Mouse (Mus musculus) heart, postnatal 25 days (tissue): ENCODE results near the gene Csnk1e. TPM values are rescaled to one million over a fixed set of nuclear protein-coding genes. Genes with fewer than 3 reads are reported as not detected.
A peak's percentile ranks its signal among the peaks of the same experiment; 100 is the strongest.

ENCODE experiments used
- DNase-seq: peaks from one replicate; pipeline ENCODE4 v3.0.0; 2022; ENCODE audit warnings: low spot score
- intact Hi-C: fragments of 180-260 bp; cut with DNase I; formaldehyde crosslinking; loops from one replicate; pipeline ENCODE4 v1.15.1; 2025
- total RNA-seq, 2 experiments: library from RNA; stranded (reverse); gene quantifications; 2 replicates each; pipeline ENCODE4 v1.2.3; 2021

The Csnk1e gene
- total RNA-seq, 2 experiments from 2014 or later = 48.4 to 54.0 TPM

DNA sequence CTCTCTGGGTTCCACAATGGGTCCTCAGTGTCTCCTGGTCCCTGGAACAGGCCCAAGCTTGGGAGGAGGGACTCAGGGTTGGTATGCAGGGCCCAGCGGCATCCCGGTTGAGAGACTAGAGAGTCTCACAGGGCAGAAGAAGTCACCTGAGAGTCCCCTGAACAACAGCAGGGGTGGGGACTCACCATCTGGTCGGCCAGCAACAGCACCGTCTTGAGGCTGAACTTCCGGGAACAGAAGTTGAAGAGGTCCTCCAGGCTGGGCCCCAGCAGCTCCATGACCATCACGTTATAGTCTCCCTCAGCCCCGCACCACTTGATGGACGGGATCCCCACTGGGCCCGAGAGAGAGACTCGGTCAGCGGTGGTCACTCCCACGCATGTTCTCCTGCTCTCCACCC, 25.8 kb downstream of the Csnk1e start:
- intact Hi-C loops = loop anchor here (5.0 kb wide), 1 partner anchor 38 kb away; no protein-coding TSS in a partner anchor
- no peak for DNase-seq

DNA sequence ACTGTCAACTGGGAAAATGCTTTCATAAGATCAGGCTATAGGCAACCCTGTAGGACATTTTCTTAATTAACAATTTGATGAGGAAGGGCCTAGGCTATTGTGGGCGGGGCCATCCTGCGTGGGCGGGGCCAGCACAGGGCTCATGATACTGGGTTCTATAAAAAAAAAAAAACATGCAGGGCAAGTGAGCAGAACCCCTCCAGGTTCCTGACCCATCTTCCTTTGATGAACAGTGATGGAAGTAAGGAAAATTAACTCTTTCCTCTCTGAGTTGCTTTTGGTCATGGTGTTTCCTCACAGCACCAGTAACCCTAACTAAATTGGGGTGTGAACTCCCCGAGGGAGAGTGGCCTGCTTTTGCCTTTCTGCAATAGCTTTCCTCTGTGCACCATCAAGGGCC, 26.8 kb downstream of the Csnk1e start:
- DNase-seq = no peak
- intact Hi-C loops = loop anchor here (5.0 kb wide), 1 partner anchor 39 kb away; no protein-coding TSS in a partner anchor

DNA sequence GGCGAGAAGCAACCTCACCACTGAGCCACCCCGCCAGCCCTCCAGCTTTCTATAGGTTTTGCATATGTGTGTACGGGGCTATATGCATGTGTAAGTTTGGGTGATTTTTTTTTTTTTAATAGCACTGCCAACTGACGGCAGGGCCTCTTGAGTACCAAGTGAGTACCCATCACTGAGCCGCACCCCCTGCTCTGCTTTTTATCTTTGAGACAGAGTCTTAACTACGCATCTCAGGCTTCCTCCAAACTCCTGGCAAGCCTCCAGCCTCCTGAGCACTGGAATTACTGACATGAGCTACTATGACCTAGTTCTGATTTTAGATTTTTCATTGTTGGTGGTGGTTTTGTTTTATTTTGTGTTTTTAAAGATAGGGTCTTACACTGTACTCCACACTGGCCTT, 27.9 kb downstream of the Csnk1e start:
- no peak for DNase-seq
- intact Hi-C loops = loop anchor here (5.0 kb wide), 1 partner anchor 40 kb away; no protein-coding TSS in a partner anchor

DNA sequence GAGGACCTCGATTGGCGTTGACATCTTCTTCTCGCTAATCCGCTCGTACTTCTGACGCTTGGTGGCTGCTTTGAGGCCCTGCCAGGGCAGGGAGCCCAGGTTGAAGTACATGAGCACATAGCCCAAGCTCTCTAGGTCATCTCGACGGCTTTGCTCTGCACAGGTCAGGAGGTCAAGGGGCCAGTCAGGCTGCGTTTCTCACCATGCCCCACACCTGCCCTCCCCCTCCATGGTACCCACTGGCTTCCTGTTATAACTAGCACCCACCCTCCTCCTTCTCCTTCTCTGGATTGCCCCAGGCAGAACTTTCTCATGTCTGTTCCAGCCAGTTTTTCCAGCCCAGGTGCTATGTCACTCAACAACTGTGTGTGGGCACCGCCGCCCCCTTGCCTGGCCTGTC, 29.9 kb downstream of the Csnk1e start:
- intact Hi-C loops = loop anchor here (5.0 kb wide), 1 partner anchor 42 kb away; no protein-coding TSS in a partner anchor

DNA sequence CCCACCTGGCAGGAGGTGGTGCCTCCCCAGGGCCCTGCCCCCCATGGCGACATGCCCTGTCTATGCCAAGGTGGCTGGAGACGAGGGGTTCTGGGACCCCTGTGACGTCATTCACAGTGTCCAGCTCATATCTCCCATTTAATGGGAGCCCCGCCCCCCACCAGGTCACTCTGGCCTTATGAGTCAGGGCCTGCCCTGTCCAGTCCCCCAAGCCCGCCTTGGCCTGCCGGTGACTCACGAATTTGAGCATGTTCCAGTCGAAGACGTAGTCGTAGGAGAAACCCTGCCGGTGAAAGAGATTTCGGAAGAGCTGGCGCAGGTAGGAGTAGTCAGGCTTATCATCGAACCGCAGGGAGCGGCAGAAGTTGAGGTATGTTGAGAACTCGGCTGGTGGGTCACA, 30.8 kb downstream of the Csnk1e start:
- no peak for DNase-seq
- intact Hi-C loops = loop anchor here (5.0 kb wide), 1 partner anchor 43 kb away; no protein-coding TSS in a partner anchor

More for the DNA sequence above, 29.9 kb downstream of the Csnk1e start:
- DNase-seq = no peak

DNA sequence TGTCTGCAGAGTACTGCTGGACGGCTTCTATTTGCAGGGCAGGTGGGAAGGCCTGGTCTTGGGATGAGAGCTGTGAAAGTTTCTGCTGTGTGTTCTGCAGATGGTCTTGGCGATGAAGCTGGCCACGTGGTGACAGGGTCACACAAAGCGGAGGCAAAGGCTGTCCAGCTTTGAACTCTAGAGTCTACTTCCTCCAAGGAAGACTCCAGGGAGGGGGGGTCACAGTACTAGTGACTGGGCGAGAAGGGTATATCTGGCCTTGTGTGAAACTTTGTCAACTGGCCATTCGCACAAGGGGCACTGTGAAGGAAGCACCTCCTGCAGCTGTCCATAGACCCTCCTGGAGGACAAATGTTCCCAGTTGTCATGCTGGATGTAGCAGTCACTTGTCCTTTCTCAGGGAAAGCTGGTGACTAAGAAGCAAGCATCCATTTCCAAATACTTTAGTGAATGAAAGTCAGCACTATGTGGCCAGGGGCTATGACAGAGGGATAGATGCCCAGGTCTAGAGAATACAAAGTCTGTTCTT, 32.6 kb downstream of the Csnk1e start:
- DNase-seq = no peak
- intact Hi-C loops = no loop called here

DNA sequence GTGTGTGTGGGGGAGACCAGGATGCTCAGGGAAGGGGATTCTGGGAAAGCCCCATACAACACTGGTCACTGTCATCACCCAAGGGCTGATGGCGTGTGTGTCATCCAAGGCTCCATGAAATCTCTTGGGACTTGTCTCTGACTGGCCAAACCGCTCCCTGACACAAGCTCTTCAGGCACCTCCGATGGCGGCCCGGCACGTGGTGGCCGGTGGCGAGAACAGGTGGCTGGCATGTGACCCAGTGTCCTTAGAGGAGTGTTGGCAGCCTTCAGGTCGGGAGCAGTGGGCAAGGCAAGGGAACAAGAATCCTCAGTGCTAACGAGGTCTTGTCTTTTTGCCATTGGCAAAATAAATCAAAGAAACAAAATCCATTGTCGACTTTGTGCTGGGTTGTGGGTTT, 36.7 kb downstream of the Csnk1e start:
- intact Hi-C loops = no loop called here

DNA sequence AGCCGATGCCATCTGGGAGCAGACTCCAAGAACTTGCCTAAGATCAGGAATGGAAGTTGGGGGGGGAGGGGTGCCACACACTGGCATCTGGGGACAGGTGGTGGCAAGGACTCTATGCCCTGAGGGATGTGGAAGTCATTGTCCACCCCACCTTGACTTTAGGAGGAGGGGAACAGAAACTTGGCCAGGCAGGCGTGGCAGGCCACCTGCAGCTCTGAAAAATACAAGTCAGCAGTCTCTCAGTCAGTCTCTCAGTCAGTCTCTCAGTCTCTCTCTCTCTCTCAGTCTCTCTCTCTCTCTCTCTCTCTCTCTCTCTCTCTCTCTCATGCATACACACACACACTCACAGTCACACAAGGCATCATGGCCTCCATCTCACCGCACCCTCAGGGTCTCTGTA, 37.1 kb downstream of the Csnk1e start:
- intact Hi-C loops = no loop called here
- DNase-seq = no peak

More for the DNA sequence above, 36.7 kb downstream of the Csnk1e start:
- DNase-seq = no peak

DNA sequence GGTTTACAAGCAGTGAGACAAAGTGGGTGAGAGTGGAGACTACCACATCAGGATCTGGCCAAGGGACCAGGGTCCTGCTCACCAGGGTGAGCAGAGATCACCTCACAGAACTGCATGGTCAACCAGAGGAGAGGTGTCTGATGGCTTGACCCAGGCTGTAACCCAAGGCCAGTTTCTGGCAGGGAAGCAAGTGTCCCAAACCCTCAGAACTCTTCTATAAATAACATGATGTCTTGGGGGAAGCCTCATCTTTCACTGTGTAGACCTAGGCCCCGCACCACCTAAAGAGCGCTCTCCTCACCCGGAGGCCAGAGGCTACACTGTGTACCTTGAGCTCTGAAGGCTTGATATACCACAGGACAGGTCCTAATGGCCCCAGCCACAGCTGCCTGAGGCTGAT, 38.0 kb downstream of the Csnk1e start:
- intact Hi-C loops = no loop called here
- no peak for DNase-seq

DNA sequence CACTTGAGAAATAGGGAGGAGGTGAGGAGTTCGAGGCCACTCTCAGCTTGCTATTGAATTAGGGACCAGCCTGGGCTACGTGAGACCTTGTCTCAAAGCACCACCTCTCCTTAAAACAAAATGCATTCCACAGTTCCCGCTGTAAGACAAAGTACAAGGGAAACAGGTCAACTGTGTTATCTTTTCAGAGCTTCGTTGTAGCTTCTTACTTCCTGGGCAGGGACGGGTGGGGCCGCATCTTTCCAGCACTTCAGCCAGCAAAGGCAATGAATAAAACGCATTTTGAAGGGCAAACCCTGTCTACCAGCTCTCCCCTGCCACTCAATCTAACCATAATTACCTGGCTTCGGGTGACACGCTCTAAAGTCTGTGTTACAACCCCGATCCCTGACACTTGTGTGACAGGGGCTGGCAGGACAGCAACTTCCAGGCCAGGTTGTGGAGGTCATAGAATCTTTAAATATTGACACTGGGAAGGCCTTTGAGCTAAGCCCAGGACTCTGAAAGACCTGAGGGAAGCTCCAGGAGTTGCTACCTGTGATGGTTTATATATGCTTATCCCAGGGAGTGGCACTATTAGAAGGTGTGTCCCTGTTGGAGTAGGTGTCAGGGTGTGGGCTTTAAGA, 38.8 kb downstream of the Csnk1e start:
- intact Hi-C loops = no loop called here
- DNase-seq = no peak

DNA sequence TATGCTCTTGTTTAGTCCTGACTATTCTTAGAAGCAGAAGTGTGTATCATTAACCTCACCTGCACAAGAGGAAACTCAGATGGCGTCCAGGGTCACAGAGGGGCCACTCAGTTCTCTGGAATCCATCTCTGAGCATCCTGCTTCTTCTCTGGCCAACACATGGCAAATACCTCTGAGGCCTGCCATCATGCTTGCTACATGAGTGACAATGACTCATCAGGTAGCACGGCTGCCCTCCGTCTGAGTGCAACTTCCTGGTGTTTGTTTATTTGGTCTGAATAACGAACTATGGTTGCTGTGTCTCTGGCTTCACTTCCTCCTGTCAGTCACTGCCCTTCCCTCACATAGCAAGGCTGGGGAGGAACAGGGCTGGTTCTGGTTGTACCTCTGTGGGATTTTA, 40.9 kb downstream of the Csnk1e start:
- intact Hi-C loops = no loop called here
- DNase-seq = no peak

DNA sequence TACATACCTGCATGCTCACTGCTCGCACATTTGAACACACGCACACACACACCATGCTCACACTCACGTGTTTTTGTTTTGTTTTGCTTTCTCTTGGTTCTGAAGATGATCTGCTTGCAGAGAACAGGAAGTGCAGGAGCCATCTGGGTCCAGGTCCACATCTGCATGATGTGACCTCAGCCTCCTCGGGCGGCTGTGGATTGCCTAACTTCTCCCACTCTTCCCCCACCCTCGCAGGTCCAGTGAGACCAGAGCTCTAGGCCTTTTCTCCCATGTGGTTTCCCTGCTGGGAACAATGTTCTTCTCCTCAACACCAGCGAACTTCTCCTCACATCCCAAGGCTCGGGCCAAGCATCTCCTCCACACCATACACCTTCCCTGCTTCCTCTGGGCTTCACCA, 41.6 kb downstream of the Csnk1e start:
- no peak for DNase-seq
- intact Hi-C loops = loop anchor here (2.0 kb wide), 1 partner anchor 51 kb away; no protein-coding TSS in a partner anchor

DNA sequence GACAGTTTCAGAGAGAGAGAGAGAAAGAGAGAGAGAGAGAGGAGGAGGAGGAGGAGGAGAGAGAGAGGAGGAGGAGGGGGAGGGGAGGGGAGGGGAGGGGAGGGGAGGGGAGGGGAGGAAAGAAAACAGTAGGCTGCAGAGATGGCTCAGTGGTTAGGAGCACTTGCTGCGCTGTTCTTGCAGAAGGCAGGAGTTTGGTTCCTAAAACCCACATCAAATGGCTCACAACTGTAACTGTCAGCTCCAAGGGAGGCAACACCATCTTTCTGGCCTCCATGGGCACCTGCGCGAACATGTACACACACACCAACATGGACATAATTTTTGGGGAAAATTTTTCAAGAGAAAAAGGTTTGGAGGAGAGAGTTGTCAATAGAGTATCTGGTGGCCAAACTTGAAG, 42.2 kb downstream of the Csnk1e start:
- intact Hi-C loops = loop anchor here (2.0 kb wide), 1 partner anchor 52 kb away; no protein-coding TSS in a partner anchor
- no peak for DNase-seq

DNA sequence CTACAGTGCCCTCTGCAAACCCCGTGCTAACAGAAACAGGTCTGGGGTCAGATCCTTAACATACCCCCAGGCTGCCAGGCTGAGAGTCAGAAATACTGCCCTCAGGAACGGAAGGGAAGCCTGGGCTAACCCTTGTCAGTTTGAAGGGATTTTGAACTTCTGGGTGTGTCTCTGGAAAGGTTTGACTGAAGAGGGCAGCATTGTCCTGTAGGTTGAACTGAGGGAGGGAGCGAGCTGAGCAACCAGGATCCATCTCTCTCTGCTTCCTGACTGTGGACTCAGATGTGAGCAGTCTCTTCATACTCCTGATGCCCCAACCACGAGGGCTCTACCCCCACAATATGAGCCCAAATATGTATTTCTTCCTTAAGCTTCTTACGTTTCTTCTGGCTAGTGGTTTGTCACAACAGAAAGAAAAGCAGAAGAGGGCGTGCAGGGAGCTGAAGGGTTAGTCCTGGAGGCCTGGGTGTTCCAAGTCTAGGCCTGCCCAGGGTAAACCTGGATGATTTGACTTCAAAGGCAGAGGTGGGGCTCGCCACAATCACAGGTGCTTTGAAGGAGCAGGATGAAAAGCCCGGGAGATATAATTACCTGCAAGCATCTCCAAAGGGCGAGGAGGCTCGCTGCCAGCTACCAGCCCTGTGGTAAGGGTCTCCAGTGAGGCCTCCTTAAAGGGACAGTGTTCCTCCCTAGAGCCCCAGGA, 43.9 kb downstream of the Csnk1e start:
- intact Hi-C loops = loop anchor here (2.0 kb wide), 1 partner anchor 53 kb away; no protein-coding TSS in a partner anchor
- no peak for DNase-seq

DNA sequence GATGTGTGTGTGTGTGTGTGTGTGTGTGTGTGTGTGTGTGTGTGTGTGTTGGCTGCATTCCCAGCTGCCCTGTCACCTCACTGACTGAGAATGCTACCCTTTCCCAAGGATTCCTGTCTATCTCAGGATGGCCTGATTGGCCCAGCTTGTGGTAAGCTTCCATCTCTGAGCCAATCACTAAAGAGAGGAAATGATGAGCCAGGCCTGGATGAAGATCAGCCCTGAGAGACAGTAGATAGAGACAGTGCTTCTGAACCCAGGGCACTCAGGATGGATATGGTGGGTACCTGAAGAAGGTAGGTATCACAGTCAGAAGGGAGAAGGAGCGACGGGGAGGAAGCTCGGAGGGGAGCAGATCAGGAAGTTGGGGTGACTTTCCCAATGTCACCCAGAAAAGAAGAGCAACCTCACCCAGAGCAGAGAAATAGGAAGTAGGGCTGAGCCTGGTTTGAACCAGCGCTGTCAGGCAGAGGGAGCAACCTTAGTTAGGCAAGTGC, 46.2 kb downstream of the Csnk1e start:
- no peak for DNase-seq
- intact Hi-C loops = no loop called here

DNA sequence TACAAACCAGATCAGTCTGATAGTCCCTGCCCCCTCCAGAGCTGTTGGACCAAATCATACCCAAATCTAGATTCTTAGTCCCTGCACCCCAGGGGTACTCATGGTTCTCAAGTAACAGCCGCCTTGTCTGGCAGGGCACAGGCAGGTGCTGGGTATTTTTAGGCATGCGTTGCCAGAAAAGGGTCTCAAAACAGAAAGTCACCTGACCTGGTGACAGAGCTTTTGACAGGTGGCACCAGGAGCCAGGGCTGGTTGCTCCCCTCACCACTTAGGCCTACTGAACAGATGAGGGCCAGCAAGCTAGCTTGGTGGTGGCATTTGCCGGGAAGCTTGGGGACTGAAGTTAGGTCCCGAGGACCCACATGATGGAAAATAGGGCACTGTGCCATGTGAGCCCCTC, 48.8 kb downstream of the Csnk1e start:
- intact Hi-C loops = no loop called here
- DNase-seq = no peak

DNA sequence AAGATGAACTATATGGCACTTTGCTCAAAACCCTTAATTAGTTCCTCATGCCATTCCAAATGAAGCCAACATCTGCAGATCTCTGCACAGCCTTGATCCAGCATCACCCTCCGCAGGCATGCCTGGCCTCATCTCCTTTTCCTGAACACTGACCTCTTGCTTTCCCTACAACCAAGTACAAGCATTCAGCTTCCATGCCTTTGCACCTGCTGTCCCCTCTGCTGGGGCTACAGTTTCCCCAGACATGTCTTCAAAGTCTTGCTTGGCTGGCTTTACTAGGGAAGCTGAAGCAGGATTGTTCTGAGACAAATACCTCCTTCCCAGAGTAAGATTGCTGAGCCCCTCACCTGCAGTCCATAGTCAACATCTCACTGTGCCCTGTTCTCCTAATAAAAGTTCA, 51.1 kb downstream of the Csnk1e start:
- no peak for DNase-seq
- intact Hi-C loops = loop anchor here (2.0 kb wide), 1 partner anchor 63 kb away; no protein-coding TSS in a partner anchor

DNA sequence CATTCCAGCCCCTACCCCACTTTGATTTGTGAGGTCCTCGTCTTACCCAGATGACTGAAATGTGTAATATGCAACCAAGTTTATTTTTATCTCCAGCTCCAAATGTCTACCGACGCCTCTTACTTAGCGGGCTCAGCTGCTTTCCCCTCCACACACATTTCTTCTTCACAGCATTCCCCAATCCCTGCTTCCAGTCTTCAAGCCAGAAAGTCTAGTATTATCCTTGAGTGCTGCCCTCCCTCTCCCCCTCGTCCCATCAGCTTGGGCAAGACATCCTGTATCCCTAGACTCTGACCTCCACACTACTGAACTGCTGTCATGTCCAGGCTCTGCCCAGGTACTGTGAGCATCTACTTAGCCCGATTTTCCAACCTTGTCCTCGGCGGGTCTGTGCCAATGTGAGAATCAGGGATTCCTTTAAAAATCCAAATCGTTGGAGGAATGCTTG, 51.6 kb downstream of the Csnk1e start:
- intact Hi-C loops = loop anchor here (2.0 kb wide), 2 partner anchors 39 to 63 kb away; no protein-coding TSS in a partner anchor
- DNase-seq = no peak

DNA sequence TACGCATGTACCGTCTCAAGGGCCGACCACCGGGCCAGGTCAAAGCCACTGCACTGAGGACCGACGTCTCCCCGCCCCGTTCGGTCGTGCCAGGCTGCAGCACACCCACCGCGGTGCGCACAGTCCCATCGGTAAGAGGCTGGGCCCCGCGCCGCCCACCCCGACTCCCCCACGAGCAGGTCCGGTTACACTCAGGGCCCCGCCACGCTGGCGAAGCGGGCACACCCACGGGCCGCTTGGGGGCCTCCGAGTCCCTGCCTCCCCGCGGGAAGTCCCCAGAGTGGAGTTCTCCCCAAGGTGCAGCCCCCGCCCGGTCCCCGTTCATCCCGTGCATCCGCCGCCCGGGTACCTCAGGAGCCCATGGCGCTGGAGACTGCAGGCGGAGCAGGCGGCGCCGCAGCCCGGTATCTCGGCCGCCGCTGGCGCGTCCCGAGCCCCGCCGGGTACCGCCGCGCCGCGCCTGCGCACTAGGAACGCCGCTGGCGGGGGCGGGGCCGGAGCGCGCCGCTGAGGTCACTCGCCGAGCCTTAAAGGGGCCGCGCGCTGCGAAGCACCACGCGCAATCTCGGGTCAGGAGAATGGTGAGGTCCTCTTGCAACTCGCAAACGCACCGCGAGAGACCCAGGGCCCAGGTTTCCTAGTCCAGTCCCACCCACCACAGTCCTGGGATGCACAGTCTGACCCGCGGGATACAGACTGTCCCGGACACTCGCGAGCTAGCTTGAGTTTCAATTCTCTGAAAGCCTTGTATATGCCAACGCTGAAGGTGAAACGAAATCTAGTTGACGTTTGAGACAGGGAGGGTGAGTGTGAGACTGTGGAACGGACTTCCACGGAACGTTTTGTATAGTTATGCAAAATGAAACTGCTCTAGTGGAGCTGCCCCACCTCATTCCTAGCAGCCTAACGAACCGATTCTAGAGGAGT, 52.3 kb downstream of the Csnk1e start, which contains the start of gene Tmem184b:
Gene Tmem184b, minus strand, starts transcription at position 734 of the 927 bp plus-strand sequence.
- intact Hi-C loops = loop anchor here (2.0 kb wide), 1 partner anchor 40 kb away; no protein-coding TSS in a partner anchor
- DNase-seq = peak; percentile 84
